Mouse (Mus musculus) 416B (cell line): ENCODE measurements around the gene Rfng.
A peak's percentile ranks its signal among the peaks of the same experiment; 100 is the strongest.
"Not testable (repeated sequence)": the region's sequence is repeated elsewhere in the genome, so short reads cannot be mapped to it uniquely, and the experiment has no call there.

ENCODE experiments used
- DNase-seq: peaks from one replicate; pipeline ENCODE4 v3.0.0; 2011; ENCODE audit warnings: low read depth

Rfng gene

DNA sequence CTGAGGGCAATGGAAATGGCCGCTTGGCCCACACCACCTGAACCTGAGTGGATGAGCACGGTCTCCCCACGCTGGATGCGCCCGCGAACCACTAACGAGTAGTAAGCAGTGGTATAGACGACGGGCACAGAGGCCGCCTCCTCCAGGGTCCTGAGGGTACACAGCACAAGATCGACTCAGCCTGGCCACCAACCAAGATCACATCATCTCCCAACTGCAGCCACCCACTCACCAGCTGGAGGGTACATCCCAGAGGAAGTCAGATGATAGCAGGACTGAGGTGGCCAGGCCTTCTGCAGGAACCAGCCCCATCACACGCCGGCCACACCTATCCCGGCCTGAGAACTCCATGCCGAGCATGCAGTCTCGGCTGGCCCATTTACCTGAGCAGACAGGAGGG, 28.1 kb upstream of the Rfng start:
- no peak for DNase-seq

DNA sequence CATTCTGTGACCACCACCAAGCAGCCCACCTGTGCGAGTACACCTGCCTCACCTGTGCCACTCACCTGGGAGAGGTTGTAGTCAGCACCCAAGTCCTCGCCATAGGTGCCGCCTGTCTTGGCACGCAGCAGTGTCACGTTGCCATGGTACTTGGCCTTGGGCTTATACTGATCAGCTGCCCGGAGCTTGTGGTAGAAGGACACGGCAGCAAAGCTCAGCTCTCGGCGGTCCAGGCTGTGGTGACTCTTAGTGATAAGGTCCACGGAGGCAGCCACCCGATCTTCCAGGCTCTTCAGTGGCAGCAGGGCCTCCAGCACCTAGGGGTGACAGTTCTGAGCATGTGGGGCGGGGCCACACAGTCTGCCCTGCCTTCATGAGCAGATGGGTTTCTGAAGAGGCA, 24.0 kb upstream of the Rfng start:
- no peak for DNase-seq

DNA sequence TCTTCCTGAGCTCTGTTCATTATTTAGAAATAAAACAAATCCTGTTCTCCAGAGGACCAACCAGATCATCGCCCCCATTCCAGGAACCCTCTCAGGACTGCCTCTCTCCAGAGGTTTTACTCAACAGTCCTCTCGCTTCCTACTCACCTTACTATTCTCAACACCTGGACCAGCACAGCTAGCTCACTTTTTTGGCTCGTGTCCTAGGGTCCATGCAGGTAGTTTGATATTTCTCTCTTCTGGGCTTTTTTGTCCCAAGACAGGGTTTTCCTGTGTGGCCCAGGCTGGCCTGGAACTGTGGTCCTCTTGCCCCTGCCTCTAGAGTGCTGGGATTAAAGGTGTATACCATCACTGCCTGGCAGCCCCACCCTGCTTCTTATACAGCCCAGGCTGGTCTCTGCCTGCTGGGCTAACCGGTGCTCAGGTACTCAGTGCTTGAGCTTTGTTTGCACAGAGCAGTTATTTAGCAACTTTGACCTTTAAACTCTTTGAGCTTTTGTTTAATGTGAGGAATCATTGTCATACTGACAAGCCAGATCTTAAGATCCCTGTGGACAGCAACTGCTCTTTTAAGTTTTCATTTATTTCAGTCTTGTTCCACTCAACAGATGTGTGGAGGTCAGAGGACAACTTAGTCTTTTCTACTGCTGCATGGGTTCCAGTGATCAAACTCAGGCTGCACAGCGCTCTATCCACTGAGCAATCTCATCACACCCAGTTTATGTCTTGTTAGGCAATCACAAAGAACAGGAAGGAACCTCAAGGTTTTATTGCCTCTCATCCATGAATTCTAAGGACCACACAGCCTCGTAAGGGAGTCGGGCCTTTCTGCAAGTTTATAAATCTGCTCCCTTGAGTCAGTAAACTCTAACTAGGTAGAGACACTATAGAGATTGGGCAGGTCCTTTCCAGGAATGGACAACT, 21.6 kb upstream of the Rfng start:
- no peak for DNase-seq

DNA sequence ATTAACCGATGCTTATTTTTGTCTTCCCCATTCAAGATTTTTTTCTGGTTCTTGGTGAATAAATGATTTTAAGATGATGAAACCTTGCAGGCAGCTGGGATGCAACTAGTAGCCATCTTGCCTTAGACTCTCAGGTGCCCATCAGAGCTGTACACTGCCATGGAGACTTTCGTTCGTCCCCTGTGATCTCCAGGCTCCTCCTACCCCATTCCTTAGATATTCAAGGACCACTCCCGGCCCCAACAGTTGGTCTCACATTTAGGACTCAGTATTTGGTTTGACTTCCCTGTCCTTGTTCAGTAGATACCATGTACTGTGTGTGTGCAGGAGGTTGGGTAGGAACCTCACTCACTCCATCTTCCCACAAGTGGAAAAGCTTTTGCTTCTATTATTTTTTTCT, 20.8 kb upstream of the Rfng start:
- peak; percentile 26 for DNase-seq

DNA sequence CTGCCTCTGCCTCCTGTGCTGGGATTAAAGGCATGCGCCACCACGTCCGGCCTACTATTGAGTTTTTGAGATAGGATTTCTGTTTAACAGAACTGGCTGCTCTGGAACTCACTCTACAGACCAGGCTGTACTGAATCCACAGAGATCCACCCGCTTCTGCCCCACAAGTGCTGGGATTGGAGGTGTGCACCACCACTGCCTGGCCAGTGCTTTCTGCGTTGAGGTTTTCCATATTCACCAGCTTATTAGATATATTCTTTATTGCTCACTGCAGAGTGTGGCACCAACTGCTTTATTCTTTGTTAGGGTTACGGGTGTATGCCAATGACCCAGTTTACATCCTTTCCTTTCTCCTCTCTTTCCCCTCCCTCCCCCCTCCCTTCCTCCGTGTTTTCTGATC, 20.3 kb upstream of the Rfng start:
- no peak for DNase-seq

DNA sequence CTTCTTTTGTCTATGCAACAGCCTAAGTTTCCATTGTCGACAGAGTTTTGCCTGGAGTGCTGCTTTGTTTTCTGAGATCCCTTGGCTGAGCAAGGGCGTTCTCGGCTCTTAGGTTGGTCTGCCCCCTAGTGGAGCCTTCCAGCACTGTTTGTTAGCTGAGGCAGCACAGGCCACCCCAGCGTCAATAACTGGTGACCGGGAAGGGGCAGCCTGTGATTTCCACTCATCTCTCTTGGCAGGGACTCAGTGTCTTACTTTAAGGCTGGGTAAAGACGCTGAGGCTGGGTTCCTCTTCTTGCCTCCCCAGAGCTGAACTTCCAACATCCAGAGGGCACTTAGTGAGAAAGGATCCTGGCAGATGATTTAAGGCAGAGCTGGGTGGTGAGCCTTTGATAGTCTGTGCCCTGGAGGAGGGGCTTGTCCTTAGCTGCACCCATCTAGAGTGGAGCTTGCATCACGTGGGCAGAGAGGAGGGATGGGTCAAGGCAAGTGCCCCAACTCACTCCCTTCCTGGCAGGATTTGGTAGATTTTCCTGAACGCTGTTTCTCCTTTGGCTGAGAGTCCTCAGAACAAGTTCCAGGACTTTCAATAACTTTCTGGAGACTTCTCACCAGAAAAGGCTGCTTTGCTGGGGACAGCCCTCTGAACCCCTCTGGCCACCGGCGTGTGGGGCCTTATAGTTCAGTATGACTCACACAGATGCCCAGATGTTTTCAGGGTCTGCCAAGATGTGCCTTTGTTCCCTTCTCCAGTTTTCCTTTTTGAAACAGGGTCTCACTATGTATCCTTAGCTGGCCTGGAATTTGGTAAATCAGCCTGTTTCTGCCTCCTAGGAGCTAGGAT, 16.3 kb upstream of the Rfng start:
- peak; percentile 90 for DNase-seq

DNA sequence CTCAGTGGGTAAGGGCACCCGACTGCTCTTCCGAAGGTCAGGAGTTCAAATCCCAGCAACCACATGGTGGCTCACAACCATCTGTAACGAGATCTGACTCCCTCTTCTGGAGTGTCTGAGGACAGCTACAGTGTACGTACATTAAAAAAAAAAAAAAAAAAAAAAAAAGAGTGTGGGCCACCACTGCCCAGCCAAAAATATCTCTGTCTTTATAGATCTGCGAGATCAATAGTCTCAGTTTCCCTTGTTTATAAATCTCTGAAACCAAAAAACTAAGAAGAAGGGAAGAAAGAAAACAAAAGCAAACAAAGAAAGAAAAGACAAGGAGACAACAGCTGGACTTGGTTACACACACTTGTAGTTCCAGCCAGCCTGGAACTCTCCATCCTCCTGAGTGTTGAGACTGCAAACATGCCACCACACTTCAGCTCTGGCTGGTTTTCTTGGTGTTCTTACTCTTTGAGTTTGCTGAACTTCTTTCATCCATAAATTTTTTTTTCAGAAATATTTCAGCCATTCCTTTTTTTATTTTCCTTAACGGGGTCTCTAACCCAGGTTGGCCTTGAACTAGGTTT, 15.4 kb upstream of the Rfng start:
- DNase-seq: no peak

DNA sequence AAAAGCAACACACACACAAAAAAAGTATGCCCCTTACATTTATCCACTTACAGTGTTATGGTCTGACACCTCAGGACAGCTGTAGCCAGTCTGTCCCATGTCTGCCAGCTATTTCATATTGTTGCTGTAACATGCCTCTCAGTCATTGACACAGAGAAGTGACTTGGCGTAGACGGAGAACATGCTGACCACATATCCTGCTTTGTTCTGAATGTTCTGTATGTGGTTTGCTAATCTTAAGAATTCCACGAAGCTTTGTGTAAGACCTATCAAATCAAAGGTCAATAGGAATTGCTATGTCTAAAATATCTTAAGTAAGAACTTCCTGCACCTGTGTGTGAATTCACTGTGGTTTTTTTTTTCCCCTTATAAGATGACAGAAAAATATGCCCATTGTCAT, 14.2 kb upstream of the Rfng start:
- peak; percentile 83 for DNase-seq

DNA sequence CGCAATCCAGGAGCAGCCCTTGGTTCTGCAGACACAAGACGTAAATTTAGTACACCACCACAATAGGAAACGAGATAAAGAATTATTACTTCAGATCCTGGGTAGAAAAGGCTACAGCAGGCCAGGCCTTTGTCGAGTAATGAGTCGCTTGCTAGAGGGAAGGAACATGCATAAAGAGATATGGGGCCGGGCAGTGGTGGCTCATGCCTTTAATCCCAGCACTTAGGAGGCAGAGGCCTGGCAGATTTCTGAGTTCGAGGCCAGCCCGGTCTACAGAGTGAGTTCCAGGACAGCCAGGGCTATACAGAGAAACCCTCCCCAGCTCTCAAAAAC, 12.6 kb upstream of the Rfng start:
- no peak for DNase-seq

DNA sequence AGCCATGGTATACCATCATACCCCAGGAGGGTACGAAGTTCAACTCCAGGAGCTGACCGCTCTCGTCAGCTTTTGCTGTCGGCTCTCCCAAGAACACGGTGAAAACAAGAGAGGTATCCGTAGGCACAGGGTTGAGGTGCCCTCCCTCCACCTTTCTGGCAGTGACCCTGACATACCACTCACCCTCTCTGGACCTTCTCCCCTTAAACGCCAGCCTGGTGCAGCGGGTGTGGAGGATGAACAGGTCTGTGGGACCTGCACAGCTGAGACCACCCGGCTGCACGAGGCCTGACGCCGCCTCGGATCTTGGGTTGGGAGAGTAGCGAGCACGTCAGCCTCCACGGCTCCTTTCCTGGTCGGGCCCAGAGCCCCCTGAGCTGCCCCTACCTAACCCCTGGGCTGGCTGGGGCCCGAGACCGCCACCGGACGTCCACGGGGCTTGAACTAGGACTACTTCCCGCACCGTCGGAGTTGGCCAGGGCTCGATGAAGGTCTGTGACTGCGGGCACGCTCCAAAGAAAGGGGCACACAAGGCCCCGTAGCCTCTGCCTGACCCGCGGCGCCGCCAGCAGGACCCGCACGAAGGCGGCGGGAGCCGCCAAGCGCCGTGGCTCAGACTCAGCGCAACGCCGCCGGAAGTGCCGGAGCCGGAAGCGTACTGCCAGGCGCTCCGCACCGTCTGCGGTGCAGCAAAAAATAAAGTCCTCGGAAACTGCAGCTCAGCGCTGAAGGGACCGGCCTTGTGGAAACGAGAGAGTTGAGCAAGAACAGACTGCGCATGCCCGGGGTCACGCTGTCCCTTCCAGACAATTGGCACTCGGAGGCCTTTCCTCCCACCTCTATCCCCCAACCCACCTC, 12.0 kb upstream of the Rfng start, which contains the start of gene Dus1l:
Gene Dus1l (minus strand): TSS at position 648 of the 858 bp plus-strand sequence.
- DNase-seq: peak; percentile 97

DNA sequence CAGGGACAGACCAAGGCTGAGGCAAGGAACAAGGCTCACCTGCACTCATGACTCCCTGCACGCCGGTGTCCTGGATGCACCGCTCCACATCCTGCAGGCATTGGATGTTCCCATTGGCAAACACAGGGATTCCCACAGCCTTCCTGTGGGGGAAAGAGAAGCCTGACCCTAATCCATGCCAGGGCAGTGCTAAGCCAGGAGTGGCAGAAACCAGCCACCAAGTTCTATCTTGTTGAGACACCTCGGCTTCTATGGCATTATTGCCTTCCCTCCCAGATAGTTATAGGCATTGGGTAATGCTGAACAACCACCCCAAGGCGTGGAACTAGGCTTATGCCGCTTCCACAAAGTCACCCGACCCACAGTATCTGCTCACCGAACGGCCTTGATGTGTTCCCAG, 8.6 kb upstream of the Rfng start:
- no peak for DNase-seq

DNA sequence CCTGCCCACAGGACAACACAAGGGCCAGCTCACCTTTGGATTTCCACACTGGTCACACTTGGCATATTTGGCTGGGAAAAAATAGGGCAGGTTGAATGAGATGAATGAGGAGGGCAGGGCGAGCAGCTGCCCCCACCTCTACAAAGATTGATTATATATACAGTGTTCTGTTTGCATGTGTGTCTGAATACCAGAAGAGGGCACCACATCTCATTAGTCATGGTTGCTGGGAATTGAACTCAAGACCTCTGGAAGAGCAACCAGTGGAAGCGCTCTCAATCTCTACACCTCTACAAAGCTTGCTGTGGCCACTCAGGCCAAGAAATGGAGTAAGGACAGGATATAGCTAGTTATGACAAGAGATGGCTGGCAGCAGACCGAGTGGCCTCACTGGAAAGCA, 5.8 kb upstream of the Rfng start:
- DNase-seq: peak; percentile 29

DNA sequence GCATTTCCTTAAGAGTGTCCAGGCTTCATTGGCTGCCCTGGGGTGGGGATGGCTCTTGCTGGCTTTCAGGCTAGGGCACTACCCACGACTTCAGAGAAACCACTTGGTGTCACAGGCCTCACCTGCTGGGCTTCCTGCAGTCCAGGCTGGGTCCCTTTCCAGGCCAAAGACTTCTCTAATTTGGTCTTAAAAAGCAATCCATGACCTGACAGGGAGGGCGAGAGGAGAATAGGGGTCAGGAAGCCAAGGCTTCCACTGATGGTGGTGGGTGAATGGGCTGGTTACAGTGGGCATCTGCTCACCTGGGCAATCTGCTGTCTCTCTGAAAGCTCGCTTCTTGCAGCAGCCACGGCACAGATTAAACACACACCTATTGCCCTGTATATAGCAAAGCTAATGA, 5.3 kb upstream of the Rfng start:
- no peak for DNase-seq

DNA sequence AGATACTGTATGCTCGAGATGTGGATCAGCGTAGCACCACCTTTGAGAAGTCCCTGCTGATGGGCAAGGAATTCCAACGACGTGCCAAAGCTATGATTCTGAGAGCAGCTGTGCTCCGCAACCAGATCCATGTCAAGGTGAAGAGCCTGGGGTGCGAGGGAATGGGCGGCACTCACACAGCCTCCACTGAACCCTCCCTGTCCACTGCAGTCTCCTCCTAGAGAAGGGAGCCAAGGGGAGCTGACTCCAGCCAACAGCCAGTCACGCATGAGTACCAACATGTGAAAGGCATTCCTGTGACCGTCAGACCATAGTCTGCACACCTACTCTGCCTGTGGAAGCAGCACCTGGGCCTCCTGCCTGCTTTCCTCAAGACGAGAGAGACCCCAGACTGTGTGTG, 4.5 kb upstream of the Rfng start:
- not testable (repeated sequence) for DNase-seq

DNA sequence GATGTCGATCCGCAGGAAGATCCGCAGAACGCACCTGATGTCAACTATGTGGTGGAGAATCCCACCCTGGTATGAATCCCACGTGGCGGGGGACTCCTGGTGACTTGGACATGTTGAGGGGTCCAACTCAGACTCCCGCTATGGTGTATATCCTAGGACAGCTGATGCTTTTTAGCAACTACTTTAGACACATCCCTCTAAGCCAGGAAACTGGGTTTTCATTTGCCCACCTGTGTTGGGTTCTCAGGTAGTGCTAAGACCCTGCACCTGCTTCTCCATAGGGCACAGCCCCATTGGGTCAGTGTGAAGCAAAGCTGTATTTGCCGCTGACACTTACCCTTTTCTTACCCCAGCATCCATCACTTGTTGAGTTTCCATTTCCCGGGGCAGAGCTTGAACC, 1.1 kb upstream of the Rfng start:
- DNase-seq: no peak

DNA sequence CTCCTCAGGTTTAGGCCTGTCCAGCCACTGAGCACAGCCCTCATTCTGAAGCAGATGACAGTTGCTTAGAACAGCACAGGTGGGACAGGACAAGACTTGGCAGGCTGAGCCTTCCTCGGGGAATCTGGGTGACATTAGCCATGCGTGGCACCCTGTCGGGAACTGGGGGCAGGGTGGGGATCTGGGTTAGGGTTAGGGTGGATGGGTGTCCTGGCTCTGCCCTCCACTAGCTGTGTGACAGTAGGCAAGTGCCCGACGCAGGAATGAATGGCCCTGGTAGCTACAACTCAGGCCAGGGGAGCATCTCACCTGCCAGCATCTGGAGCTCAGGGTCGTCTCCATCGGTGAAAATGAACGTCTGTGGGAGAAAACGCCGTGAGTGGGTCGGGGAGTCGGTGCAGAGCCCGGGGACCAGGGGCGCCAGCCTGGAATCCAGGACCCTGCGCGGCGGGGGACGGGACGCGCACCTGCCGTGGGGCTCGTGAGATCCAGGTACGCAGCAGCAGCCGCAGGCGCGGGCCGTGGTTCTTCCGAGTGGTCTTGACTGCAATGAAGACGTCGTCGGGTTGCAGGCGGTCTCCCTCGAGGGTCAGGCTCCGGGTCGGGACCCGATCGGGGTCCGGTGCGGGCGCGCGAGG, 462 bp downstream of the Rfng start:
- no peak for DNase-seq

DNA sequence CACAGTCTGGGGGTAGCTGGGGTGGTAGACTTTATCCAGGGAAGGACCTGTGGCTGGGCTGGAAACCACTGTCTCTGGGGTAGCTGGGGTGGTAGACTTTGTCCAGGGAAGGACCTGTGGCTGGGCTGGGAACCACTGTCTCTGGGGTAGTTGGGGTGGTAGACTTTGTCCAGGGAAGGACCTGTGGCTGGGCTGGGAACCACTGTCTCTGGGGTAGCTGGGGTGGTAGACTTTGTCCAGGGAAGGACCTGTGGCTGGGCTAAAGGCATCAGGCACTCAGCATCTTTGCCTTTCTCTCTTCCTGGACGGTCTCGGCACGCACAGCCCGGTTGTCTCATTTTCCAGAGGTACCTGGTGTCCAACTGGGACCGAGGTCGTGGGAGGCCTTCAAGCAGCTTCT, 2.6 kb downstream of the Rfng start:
- DNase-seq: not testable (repeated sequence)

DNA sequence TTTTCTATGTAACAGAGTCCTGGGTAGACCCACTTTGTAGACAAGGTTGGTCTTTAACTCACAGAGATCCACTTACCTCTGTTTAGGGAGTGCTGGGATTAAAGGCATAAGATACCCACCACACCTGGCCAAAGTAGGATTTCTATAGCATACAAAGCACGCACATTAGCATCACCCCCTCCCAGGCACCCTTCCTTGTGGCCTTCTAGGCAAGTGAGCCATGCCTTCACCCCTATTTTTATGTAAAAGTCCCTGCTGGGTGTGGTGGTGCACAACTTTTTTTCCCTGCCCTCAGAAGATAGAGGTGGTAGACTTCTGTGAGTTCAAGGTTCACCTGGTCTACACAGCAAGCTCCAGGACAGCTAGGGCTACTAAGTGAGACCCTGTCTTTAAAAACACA, 4.1 kb downstream of the Rfng start:
- DNase-seq: no peak

DNA sequence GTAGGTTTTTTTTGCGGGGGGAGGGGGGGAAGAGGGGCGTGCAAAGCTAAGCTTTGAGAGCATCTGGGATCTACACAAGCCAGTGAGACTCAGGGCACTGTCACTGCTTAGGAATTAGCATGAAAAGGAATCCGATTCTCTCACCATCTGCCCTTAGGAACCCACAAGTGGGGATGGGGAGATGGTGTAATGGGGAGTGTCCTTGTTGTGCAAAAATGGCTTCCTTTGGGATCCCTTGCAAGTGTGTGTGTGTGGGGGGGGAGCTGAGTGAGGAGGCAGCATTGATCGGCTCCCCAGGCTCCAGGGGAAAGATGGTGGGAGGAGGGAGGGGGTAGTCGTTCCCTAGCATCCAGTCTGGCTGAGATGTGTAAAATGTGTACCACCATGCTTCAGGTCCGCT, 6.9 kb downstream of the Rfng start:
- DNase-seq: no peak

DNA sequence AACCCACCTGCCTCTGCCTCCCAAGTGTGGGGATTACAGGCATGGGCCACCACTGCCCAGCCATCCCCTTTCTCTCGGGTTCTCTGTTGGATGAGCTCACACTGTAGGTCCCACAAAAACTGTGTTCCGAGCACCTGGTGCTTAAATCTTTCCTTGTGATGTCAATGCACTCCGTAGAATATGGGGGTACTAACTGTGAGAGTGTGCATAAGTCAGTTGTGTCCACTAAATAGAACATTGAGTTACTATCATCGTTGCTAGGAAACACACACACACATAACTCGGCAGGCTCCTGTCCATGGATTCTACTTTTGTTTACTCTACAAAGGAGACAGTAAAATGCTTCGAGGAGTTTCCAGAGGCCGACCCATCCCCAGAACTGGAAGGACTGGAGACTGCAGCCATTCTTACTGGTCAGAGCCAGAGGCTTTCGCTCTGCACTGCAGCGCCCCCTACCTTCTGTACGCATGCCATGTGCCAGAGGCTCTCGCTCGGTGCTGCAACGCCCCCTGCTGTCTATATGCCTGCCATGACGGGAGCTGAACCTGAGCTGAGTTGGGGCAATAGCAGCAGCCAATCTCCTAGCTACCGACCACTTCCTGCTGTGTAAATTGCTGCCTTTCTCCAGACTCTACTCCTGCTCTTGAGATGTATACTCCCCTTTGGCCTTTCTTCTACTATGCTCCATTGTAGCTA, 8.1 kb downstream of the Rfng start:
- DNase-seq: peak; percentile 94
